Mouse (Mus musculus): ENCODE results near the gene Knstrn.

Gene Knstrn

GRCm38 (mm10) chr2:118899981-118900825 is 86.4 kb downstream of the Knstrn start, which contains the start of gene Bahd1:
Gene Bahd1, plus strand, starts transcription at chr2:118900377.
- DNase-seq (ENCODE audit: low read depth) = peak; percentile 51

GRCm38 (mm10) chr2:118900826-118901140 is 87.0 kb downstream of the Knstrn start:
- no peak for DNase-seq (ENCODE audit: low read depth)

- DNase-seq (ENCODE audit: low read depth) = peak; percentile 94
These were observed 87.6 kb downstream of the Knstrn start for GRCm38 (mm10) chr2:118901175-118902031.

GRCm38 (mm10) chr2:118902051-118903025 is 88.5 kb downstream of the Knstrn start:
- peak; percentile 46 for DNase-seq (ENCODE audit: low read depth)

DNA sequence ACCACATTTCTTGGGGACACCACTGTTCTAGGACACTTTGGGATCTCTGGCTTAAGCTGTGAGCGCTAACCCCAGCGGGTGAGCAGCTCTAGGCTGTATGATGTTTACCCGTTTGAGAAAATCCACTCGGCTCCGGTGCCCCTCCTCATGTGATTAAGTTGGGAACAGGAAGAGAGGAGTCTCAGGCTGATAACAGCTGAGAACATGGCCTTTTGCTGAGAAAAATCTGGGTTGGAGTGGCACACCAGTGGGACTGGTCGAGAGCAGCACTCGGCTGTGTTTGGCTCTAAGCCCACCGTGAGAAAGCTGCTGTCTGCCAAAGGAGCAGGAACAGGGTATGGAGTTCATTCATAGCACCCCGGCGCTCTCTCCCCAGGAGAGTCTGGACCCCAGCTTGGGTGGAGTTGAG is 89.5 kb downstream of the Knstrn start:
- DNase-seq (ENCODE audit: low read depth) = no peak
